Mouse (Mus musculus): ENCODE results near the gene Trcg1. TPM values are rescaled to one million over a fixed set of nuclear protein-coding genes. Genes with fewer than 3 reads are reported as not detected.

Gene Trcg1
- polyA plus RNA-seq, 2 experiments = not detected

DNA sequence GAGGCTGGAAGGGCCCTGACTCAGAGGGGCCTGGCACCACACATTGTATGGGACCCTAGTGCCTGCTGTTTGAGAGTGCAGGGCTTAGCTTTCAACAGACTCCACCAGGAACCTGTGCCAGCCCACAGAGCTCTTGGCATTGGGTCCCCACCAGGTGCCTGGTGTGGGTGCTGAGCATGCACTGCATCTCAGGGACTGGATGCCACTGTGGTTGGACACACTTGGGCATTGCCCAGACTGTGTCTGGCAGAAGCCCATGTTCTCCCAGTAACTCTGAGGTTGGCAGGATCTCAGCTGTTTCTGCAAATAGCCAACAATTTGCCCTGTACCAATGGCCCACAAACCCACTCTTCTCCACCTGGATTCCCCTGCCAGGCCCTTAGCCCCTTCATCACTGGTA, 40.0 kb downstream of the Trcg1 start:
- no peak overlapping the region for H3K27ac ChIP-seq
- peaks cover 0 to 13% of the 10 kb centered on the region in 2 experiments; a peak in 2 of 4 replicates for H3K4me1 ChIP-seq (replicated peaks; ENCODE audit: control insufficient read depth in 2 of 2, insufficient read depth in 2 of 2, low read length in 1 of 2)
- H3K9me3 ChIP-seq (ENCODE audit: control insufficient read depth, low read length) = no peaks in the 10 kb centered on the region
- peaks cover under 1% of the 10 kb centered on the region; the same call in 1 of the 2 replicates for H3K27me3 ChIP-seq (ENCODE audit: control insufficient read depth, insufficient read depth, low read length)
- no peak overlapping the region for H3K4me2 ChIP-seq (ENCODE audit: low read depth)
- DNase-seq (ENCODE audit: low read depth in 3 of 3, low spot score in 3 of 3) (no peak), ATAC-seq (ENCODE audit: insufficient read depth) (no peak)
- no peak overlapping the region for H3K9ac ChIP-seq (replicated peaks)
- TF ChIP-seq EP300 (IDR thresholded peaks at IDR 0.05; ENCODE audit: low read depth) = no peak
- TF ChIP-seq CTCF (IDR thresholded peaks at IDR 0.05; ENCODE audit: low read depth) = no peak
- H3K36me3 ChIP-seq (replicated peaks; ENCODE audit: control insufficient read depth, insufficient read depth, low read depth) = no peaks in the 10 kb centered on the region
- no peak overlapping the region for H3K4me3 ChIP-seq (ENCODE audit: insufficient read depth in 1 of 2, low read depth in 2 of 2, low read length in 2 of 2)

DNA sequence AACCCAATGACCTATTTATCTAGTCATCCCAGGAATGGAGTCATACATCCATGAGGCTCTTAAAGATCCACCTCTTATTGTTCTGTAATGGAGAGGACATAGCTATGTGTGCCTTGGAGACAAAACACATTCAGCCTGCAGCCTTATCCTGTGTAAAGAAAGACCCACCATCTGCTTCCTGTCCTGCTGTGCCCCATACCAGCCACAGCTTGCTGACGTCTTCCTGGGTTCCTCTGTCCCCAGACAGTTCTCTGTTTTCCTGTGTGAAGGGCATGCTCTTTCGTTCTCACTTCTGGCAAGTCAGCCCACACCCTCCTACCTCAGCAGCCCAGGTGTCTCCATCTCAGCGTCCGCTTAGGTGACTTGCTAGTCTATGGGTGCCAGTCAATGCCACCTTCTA, 41.9 kb downstream of the Trcg1 start:
- Histone ChIP-seq H3K27ac (no peak overlapping the region), H3K4me3 (ENCODE audit: insufficient read depth in 1 of 2, low read depth in 2 of 2, low read length in 2 of 2) (no peak overlapping the region), H3K4me2 (ENCODE audit: low read depth) (no peak overlapping the region), H3K4me1 (replicated peaks; ENCODE audit: control insufficient read depth in 2 of 2, insufficient read depth in 2 of 2, low read length in 1 of 2) (peaks cover 0 to 13% of the 10 kb centered on the region in 2 experiments; a peak in 2 of 4 replicates), H3K9ac (replicated peaks) (no peak overlapping the region), H3K9me3 (ENCODE audit: control insufficient read depth, low read length) (no peaks in the 10 kb centered on the region), H3K36me3 (replicated peaks; ENCODE audit: control insufficient read depth, insufficient read depth, low read depth) (no peaks in the 10 kb centered on the region), H3K27me3 (ENCODE audit: control insufficient read depth, insufficient read depth, low read length) (peaks cover 3% of the 10 kb centered on the region; the same call in 1 of the 2 replicates)
- ATAC-seq (ENCODE audit: insufficient read depth) = peak; percentile 19; the same call in 1 of the 2 replicates
- WGBS (ENCODE audit: insufficient replicate concordance) = 21% methylated on average over 4 of the region's 4 CpGs
- TF ChIP-seq EP300 (IDR thresholded peaks at IDR 0.05; ENCODE audit: low read depth) (no peak), CTCF (IDR thresholded peaks at IDR 0.05; ENCODE audit: low read depth) (no peak)
- DNase-seq (ENCODE audit: low read depth in 3 of 3, low spot score in 3 of 3) = no peak

DNA sequence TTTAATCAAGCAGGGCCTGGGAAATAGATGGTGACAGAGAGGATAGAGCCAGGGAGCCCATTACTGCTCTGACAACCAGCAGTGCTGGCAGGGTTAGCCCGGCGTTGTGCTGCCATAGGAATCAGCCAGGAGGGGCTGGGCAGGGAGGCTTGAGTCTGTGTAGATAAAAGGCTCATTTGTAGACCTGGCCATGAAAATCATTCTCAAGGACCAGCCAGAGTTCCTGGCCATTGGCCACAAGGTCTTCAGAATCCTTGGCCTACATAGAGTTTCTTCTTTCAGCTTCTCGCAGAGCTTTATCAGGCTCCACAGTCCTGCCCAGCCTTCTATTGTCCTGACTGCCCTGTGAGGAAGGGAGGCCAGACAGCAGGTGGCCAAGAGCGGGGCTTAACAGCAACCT, 43.1 kb downstream of the Trcg1 start:
- ATAC-seq (ENCODE audit: insufficient read depth) (no peak), DNase-seq (ENCODE audit: low read depth in 3 of 3, low spot score in 3 of 3) (no peak)
- no peak overlapping the region for H3K4me2 ChIP-seq (ENCODE audit: low read depth)
- no peak overlapping the region for H3K27ac ChIP-seq
- H3K36me3 ChIP-seq (replicated peaks; ENCODE audit: control insufficient read depth, insufficient read depth, low read depth) = no peaks in the 10 kb centered on the region
- peaks cover 0 to 13% of the 10 kb centered on the region in 2 experiments; a peak in 2 of 4 replicates for H3K4me1 ChIP-seq (replicated peaks; ENCODE audit: control insufficient read depth in 2 of 2, insufficient read depth in 2 of 2, low read length in 1 of 2)
- no peak for TF ChIP-seq EP300 (IDR thresholded peaks at IDR 0.05; ENCODE audit: low read depth)
- no peak for TF ChIP-seq CTCF (IDR thresholded peaks at IDR 0.05; ENCODE audit: low read depth)
- H3K9ac ChIP-seq (replicated peaks) = no peak overlapping the region
- no peaks in the 10 kb centered on the region for H3K9me3 ChIP-seq (ENCODE audit: control insufficient read depth, low read length)
- H3K4me3 ChIP-seq (ENCODE audit: insufficient read depth in 1 of 2, low read depth in 2 of 2, low read length in 2 of 2) = no peak overlapping the region
- 65% methylated on average over 4 of the region's 4 CpGs for WGBS (ENCODE audit: insufficient replicate concordance)
- H3K27me3 ChIP-seq (ENCODE audit: control insufficient read depth, insufficient read depth, low read length) = peaks cover 3% of the 10 kb centered on the region; the same call in 1 of the 2 replicates

DNA sequence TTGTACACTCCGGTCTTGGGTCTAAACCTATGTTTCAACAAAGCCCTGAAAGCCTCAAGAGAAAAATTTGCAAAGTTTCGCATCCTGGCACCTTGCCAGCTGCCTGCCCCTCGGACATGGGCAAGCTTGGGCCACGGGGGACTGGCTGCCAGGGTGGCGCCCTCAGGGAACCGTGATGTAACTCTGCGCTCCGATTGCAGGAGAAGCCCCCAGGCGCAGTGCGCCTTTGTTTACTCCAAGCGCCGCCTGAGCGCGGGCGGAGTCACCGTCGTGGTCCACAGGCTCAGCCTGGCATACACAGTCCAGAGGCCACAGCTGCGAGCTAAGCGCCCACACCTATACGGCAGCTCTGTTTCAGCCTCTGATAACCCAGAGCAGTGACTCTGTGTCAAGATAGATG, 45.2 kb downstream of the Trcg1 start:
- DNase-seq (ENCODE audit: low read depth in 3 of 3, low spot score in 3 of 3) = no peak
- Histone ChIP-seq H3K4me1 (replicated peaks; ENCODE audit: control insufficient read depth in 2 of 2, insufficient read depth in 2 of 2, low read length in 1 of 2) (peaks cover 0 to 13% of the 10 kb centered on the region in 2 experiments; a peak in 2 of 4 replicates), H3K4me3 (ENCODE audit: insufficient read depth in 1 of 2, low read depth in 2 of 2, low read length in 2 of 2) (no peak overlapping the region), H3K9me3 (ENCODE audit: control insufficient read depth, low read length) (no peaks in the 10 kb centered on the region), H3K27me3 (ENCODE audit: control insufficient read depth, insufficient read depth, low read length) (peaks cover 3% of the 10 kb centered on the region; the same call in 1 of the 2 replicates), H3K4me2 (ENCODE audit: low read depth) (peak overlapping the region; percentile 38), H3K9ac (replicated peaks) (no peak overlapping the region), H3K27ac (no peak overlapping the region), H3K36me3 (replicated peaks; ENCODE audit: control insufficient read depth, insufficient read depth, low read depth) (no peaks in the 10 kb centered on the region)
- TF ChIP-seq EP300 (IDR thresholded peaks at IDR 0.05; ENCODE audit: low read depth) = no peak
- no peak for TF ChIP-seq CTCF (IDR thresholded peaks at IDR 0.05; ENCODE audit: low read depth)
- ATAC-seq (ENCODE audit: insufficient read depth) = peak; percentile 60; the same call in 1 of the 2 replicates
- 20% methylated on average over 20 of the region's 20 CpGs for WGBS (ENCODE audit: insufficient replicate concordance)

DNA sequence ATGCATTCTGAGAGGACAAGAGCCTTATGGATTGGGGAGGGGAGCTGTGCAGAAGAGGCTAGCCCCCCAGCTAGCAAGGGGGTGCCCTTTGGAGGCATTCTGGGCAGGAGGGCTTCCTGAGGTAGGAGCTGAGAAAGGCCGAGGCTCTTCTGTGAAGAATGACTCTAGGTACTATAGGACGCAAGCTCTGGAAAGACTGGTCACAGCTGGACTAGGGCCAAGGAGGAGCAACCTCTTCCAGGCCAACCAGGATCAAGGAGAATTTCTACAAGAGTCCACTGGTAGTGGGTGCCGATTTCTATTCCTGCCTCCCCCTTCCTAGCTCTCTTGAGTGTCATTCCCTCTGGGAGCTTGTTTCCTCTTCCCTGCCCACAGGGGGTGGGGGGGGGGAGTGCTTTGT, 46.3 kb downstream of the Trcg1 start:
- no peak overlapping the region for H3K27ac ChIP-seq
- peaks cover 3% of the 10 kb centered on the region; the same call in 1 of the 2 replicates for H3K27me3 ChIP-seq (ENCODE audit: control insufficient read depth, insufficient read depth, low read length)
- H3K4me1 ChIP-seq (replicated peaks; ENCODE audit: control insufficient read depth in 2 of 2, insufficient read depth in 2 of 2, low read length in 1 of 2) = peaks cover 0 to 17% of the 10 kb centered on the region in 2 experiments; a peak in 2 of 4 replicates
- no peaks in the 10 kb centered on the region for H3K36me3 ChIP-seq (replicated peaks; ENCODE audit: control insufficient read depth, insufficient read depth, low read depth)
- no peaks in the 10 kb centered on the region for H3K9me3 ChIP-seq (ENCODE audit: control insufficient read depth, low read length)
- H3K4me2 ChIP-seq (ENCODE audit: low read depth) = no peak overlapping the region
- DNase-seq (ENCODE audit: low read depth in 3 of 3, low spot score in 3 of 3) (no peak), ATAC-seq (ENCODE audit: insufficient read depth) (no peak)
- H3K4me3 ChIP-seq (ENCODE audit: insufficient read depth in 1 of 2, low read depth in 2 of 2, low read length in 2 of 2) = no peak overlapping the region
- TF ChIP-seq EP300 (IDR thresholded peaks at IDR 0.05; ENCODE audit: low read depth) = no peak
- no peak for TF ChIP-seq CTCF (IDR thresholded peaks at IDR 0.05; ENCODE audit: low read depth)
- WGBS (ENCODE audit: insufficient replicate concordance) = 64% methylated on average over 3 of the region's 3 CpGs
- no peak overlapping the region for H3K9ac ChIP-seq (replicated peaks)
